Mouse (Mus musculus) heart, adult 2 months (tissue): Measurements from ENCODE around the gene Prdm16. TPM values are rescaled to one million over a fixed set of nuclear protein-coding genes. Genes with fewer than 3 reads are reported as not detected.

ENCODE experiments used
- DNase-seq, 2 experiments: peaks; one replicate each; pipeline ENCODE4 v3.0.0; 2021
- H3K27ac ChIP-seq: fragments of 200-600 bp; 2 replicates; pipeline ENCODE4 v1.8.1; 2022
- H3K27me3 ChIP-seq: fragments of 200-500 bp; 2 replicates; pipeline ENCODE4 v1.6.1; 2012; ENCODE audit warnings: mild to moderate bottlenecking, low read length, inconsistent platforms, mixed read lengths; ENCODE audit not compliant: control insufficient read depth, insufficient read depth
- H3K36me3 ChIP-seq: fragments of 200-500 bp; 2 replicates; pipeline ENCODE4 v1.6.1; 2012; ENCODE audit warnings: low read length, inconsistent platforms; ENCODE audit not compliant: control insufficient read depth, insufficient read depth
- H3K4me1 ChIP-seq: fragments of 200-500 bp; 2 replicates; pipeline ENCODE4 v1.6.1; 2011; ENCODE audit warnings: low read length; ENCODE audit not compliant: control insufficient read depth, insufficient read depth
- H3K4me3 ChIP-seq: fragments of 200-600 bp; 2 replicates; pipeline ENCODE4 v1.8.1; 2022
- H3K79me2 ChIP-seq: fragments of 200-500 bp; replicated peaks from 2 replicates; pipeline ENCODE4 v1.6.1; 2012; ENCODE audit warnings: mild to moderate bottlenecking, inconsistent platforms, low read length, moderate library complexity, mixed read lengths; ENCODE audit not compliant: control insufficient read depth, insufficient read depth
- H3K9ac ChIP-seq: fragments of 200-500 bp; 2 replicates; pipeline ENCODE4 v1.6.1; 2012; ENCODE audit warnings: low read depth, mild to moderate bottlenecking, control low read depth, inconsistent platforms, low read length, mixed read lengths
- CTCF ChIP-seq: fragments of 200-600 bp; IDR thresholded peaks from 2 replicates; pipeline ENCODE4 v1.8.1; 2022; ENCODE audit warnings: antibody characterized with exemption, mild to moderate bottlenecking, moderate library complexity
- EP300 ChIP-seq: fragments of 200-500 bp; IDR thresholded peaks from 2 replicates; pipeline ENCODE4 v1.6.1; 2011; ENCODE audit warnings: low read depth, low read length, control low read depth; ENCODE audit not compliant: insufficient read depth
- POLR2A ChIP-seq: fragments of 200-500 bp; IDR thresholded peaks from 2 replicates; pipeline ENCODE4 v1.6.1; 2011; ENCODE audit warnings: mild to moderate bottlenecking, low read depth, low read length, control low read depth; ENCODE audit not compliant: insufficient read depth
- WGBS: fragments of 180-500 bp; shearing (Covaris S2); methylation state at CpG from one replicate; pipeline ENCODE4 v1.1.7; 2018; 5-methylcytosine and 5-hydroxymethylcytosine counted together
- intact Hi-C: fragments of 180-260 bp; cut with DNase I; formaldehyde crosslinking; loops from one replicate; pipeline ENCODE4 v1.15.1; 2025
- polyA plus RNA-seq: library from polyadenylated mRNA; depleted of rRNA; stranded (reverse); fragments of >200 nt; gene quantifications from 2 replicates; pipeline ENCODE4 v1.2.3, GENCODE M21; 2012
- total RNA-seq, 2 experiments: library from RNA; stranded (reverse); gene quantifications; 2 replicates each; pipeline ENCODE4 v1.2.3; 2021

Gene Prdm16
- total and polyA plus RNA-seq, 3 experiments, result 7.6 to 18.1 (median 16.8) TPM

- Histone ChIP-seq H3K4me3 (no peak overlapping the region), H3K36me3 (no peaks in the 10 kb centered on the region), H3K9ac (no peak overlapping the region), H3K27ac (no peak overlapping the region), H3K79me2 (no peaks in the 10 kb centered on the region), H3K4me1 (no peaks in the 10 kb centered on the region), H3K27me3 (no peaks in the 10 kb centered on the region)
- no peak for DNase-seq
- no peak for TF ChIP-seq POLR2A
- WGBS, result 45% methylated on average over 25 of the region's 25 CpGs
- intact Hi-C loops, result no loop called here
These were observed 162.9 kb downstream of the Prdm16 start for GRCm38 (mm10) chr4:154473571-154474307.

DNA sequence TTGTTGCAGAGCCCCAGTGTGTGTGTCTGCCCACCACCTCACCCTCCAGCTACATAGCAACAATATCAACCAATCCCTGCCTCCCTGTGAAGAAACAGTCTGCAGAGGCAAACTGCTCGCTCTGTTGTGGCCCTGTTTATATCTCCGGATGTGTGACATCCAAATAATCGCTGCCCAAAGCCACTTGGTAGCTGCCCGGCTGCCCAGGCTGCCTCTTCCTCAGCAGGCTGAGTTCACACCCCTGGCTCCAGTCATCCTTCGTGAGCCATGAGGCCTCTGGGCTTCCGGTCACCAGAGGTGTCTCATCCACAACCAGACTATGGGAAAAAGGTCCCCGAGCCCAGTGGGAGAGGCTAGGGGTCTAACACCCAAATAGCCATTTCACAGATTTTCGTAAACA, 164.1 kb downstream of the Prdm16 start:
- TF ChIP-seq CTCF, result no peak
- no peak for TF ChIP-seq EP300
- TF ChIP-seq POLR2A, result no peak
- DNase-seq, result no peak
- Histone ChIP-seq H3K27me3 (no peaks in the 10 kb centered on the region), H3K4me1 (no peaks in the 10 kb centered on the region), H3K9ac (no peak overlapping the region), H3K36me3 (no peaks in the 10 kb centered on the region), H3K4me3 (no peak overlapping the region), H3K79me2 (no peaks in the 10 kb centered on the region), H3K27ac (no peak overlapping the region)
- 43% methylated on average over 8 of the region's 8 CpGs for WGBS
- intact Hi-C loops, result no loop called here

DNA sequence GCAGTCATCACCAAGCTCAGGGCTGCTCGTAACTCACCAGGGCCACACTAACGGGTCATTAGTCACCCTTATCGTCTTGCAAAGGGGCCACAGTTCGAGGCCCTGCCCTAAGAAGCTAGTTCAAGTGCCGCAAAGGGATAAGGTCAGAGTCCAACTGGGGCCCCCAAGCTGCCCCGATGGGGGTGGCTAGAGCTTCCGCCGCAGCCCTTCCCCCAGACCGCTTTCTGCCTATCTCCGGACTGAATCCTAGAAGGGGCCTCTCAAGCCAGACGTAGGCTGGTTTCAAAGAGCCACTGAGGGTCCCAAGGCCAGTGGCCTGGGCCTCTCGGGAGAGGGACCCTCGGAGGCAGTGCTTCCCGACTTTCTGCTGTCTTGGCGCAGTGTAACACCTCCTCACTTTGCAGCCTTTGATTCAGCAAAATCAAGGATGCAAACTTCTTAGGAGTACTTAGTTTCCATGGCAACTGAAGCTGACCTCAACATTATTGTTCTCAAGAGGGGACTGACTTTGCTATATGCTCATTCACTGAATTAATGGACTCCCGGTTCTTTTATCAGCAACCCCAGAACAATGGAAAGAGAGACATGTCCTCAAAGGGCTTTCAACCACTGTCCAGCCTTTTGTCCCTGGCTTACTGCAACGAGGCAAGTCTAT, 165.1 kb downstream of the Prdm16 start:
- Histone ChIP-seq H3K79me2 (no peaks in the 10 kb centered on the region), H3K4me1 (no peaks in the 10 kb centered on the region), H3K27me3 (no peaks in the 10 kb centered on the region), H3K36me3 (no peaks in the 10 kb centered on the region), H3K27ac (no peak overlapping the region), H3K9ac (no peak overlapping the region), H3K4me3 (no peak overlapping the region)
- TF ChIP-seq EP300, result no peak
- TF ChIP-seq CTCF, result no peak
- no peak for TF ChIP-seq POLR2A
- WGBS, result 35% methylated on average over 17 of the region's 17 CpGs
- DNase-seq, result no peak
- intact Hi-C loops, result no loop called here

DNA sequence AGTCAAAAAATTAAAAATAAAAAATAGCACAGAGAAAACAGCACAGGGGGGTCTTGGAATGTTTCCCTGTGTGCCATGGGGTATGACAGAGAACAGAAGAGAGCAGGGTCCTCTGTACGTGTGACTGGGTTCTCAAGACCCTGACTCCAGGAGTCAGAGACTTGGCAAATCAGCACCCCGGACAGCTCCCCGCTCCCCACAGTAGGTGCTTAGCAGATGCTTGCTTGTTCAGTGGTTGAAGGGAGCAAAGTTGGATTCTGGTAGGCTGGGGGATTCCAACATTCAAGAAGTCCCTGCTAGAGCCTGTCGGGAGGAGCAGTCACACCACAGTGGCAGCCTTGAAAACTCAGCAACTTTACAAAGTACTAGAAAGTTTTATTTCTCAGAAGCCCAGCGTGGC, 170.4 kb downstream of the Prdm16 start:
- TF ChIP-seq POLR2A (no peak), EP300 (no peak), CTCF (no peak)
- Histone ChIP-seq H3K9ac (no peak overlapping the region), H3K27ac (no peak overlapping the region), H3K79me2 (no peaks in the 10 kb centered on the region), H3K27me3 (no peaks in the 10 kb centered on the region), H3K4me3 (no peak overlapping the region), H3K4me1 (no peaks in the 10 kb centered on the region), H3K36me3 (no peaks in the 10 kb centered on the region)
- WGBS, result 40% methylated on average over 5 of the region's 5 CpGs
- DNase-seq, result no peak
- intact Hi-C loops, result no loop called here

GRCm38 (mm10) chr4:154465123-154465522, 171.6 kb downstream of the Prdm16 start:
- Histone ChIP-seq H3K4me3 (no peak overlapping the region), H3K36me3 (no peaks in the 10 kb centered on the region), H3K79me2 (no peaks in the 10 kb centered on the region), H3K27me3 (no peaks in the 10 kb centered on the region), H3K9ac (no peak overlapping the region), H3K27ac (no peak overlapping the region), H3K4me1 (no peaks in the 10 kb centered on the region)
- TF ChIP-seq EP300, result no peak
- TF ChIP-seq CTCF, result no peak
- no peak for TF ChIP-seq POLR2A
- WGBS, result 68% methylated on average over 9 of the region's 9 CpGs
- no peak for DNase-seq
- intact Hi-C loops, result no loop called here

GRCm38 (mm10) chr4:154460021-154460420, 176.7 kb downstream of the Prdm16 start:
- intact Hi-C loops, result no loop called here
- Histone ChIP-seq H3K36me3 (no peaks in the 10 kb centered on the region), H3K27me3 (no peaks in the 10 kb centered on the region), H3K79me2 (no peaks in the 10 kb centered on the region), H3K4me1 (no peaks in the 10 kb centered on the region), H3K27ac (no peak overlapping the region), H3K9ac (no peak overlapping the region), H3K4me3 (no peak overlapping the region)
- DNase-seq, result no peak
- 73% methylated on average over 13 of the region's 13 CpGs for WGBS
- TF ChIP-seq CTCF, result no peak
- no peak for TF ChIP-seq POLR2A
- TF ChIP-seq EP300, result no peak
